Mouse (Mus musculus): ENCODE results near the gene Peli3.

DNA sequence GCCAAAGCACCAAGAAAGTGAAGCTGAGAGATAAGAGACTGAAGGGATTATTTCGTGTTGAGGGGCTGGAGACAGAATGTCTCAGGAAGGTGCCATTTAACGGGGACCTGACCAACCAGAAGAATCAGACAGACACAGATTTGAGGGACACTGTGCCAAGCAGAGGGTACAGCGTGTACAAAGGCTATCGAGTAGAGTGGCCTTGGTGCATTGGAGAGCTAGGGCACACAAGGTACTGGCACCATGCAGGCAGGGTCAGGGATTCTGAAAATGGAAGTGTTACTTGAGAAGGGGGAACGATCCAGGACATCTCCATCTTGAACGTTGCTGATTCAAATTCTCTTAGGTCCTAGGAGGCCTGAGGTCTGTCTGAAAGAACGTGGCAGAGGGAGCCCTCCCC is 33.6 kb downstream of the Peli3 start:
- TF ChIP-seq CTCF (conservative IDR thresholded peaks at IDR 0.05; ENCODE audit: insufficient read depth, insufficient read length, low read depth, low read length) (no peak), POLR2A (IDR thresholded peaks at IDR 0.05; ENCODE audit: low read depth, low read length) (no peak)

Data from kidney, adult 2 months (tissue).